Comparison of ENCODE assay signal across 27 mouse cellular contexts in the genomic region with DNA sequence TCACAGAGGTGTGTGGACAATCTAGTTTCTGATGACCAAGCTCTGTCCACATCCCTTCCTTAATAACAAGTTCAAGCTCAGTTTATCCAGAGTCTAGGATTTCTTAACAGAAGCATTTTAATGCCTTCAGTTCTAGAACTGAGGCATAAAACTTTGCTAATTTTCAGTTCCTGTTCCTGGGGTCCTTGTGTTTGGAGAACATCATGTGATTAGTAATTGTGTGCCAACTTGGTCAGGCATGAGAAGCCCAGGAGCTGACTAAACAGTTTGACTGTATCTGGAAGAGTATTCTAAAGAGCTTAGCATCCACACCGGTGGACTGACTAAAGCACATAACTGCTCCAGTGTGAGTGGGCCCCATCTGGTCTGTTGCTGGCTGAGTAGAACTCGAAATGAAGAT. TPM values are rescaled to one million over a fixed set of nuclear protein-coding genes. Genes with fewer than 3 reads are reported as not detected.
A peak's percentile ranks its signal among the peaks of the same experiment; 100 is the strongest.
DNase-seq lines count a peak whose midpoint lies in the region; ATAC-seq and TF ChIP-seq lines count a peak whose summit lies in the region.
"Had no signal": no experiment of that assay in that cellular context is flagged by ENCODE, and none has a peak within 500 bp of the region (broad histone marks: within the 10 kb centered on the region; RNA-seq: fewer than 3 reads in every experiment).

No protein-coding gene starts in this region.

- H3K4me2 ChIP-seq in heart, embryonic 11.5 days: no peak overlapping the region
- H3K4me2 ChIP-seq in midbrain, postnatal 0 days (ENCODE audit: low read depth, low read length, poor library complexity, severe bottlenecking): no peak overlapping the region
- H3K4me2 ChIP-seq in intestine, embryonic 15.5 days (replicated peaks): no peak overlapping the region
- H3K4me2 ChIP-seq: heart, embryonic 15.5 days; limb, embryonic 13.5 days; liver, embryonic 13.5 days; midbrain, embryonic 12.5 days had no signal

- no peak for ATAC-seq in heart, embryonic 11.5 days (replicated peaks; ENCODE audit: insufficient number of reproducible peaks, low FRiP score, low TSS enrichment)
- no peak for ATAC-seq in midbrain, postnatal 0 days (ENCODE audit: low FRiP score)
- no peak for ATAC-seq in intestine, embryonic 15.5 days
- ATAC-seq: intestine, embryonic 16.5 days had no signal

- no peaks in the 10 kb centered on the region for H3K36me3 ChIP-seq in heart, embryonic 11.5 days (ENCODE audit: control insufficient read depth, insufficient read depth, low read length)
- H3K36me3 ChIP-seq in macrophage (ENCODE audit: inconsistent target): no peaks in the 10 kb centered on the region
- H3K36me3 ChIP-seq in midbrain, postnatal 0 days (ENCODE audit: insufficient read depth, low read length): no peaks in the 10 kb centered on the region
- H3K36me3 ChIP-seq in intestine, embryonic 15.5 days: no peaks in the 10 kb centered on the region
- H3K36me3 ChIP-seq: heart, embryonic 15.5 days; limb, embryonic 13.5 days; liver, embryonic 13.5 days; midbrain, embryonic 12.5 days had no signal

- no peaks in the 10 kb centered on the region for H3K4me1 ChIP-seq in heart, embryonic 11.5 days (ENCODE audit: control insufficient read depth, insufficient read depth, low read length)
- no peaks in the 10 kb centered on the region for H3K4me1 ChIP-seq in midbrain, postnatal 0 days (ENCODE audit: insufficient read depth, low read length)
- H3K4me1 ChIP-seq in intestine, embryonic 15.5 days (replicated peaks): no peaks in the 10 kb centered on the region
- H3K4me1 ChIP-seq: heart, embryonic 15.5 days; limb, embryonic 13.5 days; liver, embryonic 13.5 days; midbrain, embryonic 12.5 days had no signal

- H3K27me3 ChIP-seq in heart, embryonic 11.5 days (ENCODE audit: control insufficient read depth, insufficient read depth, low read length): no peaks in the 10 kb centered on the region
- H3K27me3 ChIP-seq in midbrain, postnatal 0 days (ENCODE audit: insufficient read depth, low read length): no peaks in the 10 kb centered on the region
- H3K27me3 ChIP-seq in intestine, embryonic 15.5 days (replicated peaks): no peaks in the 10 kb centered on the region
- H3K27me3 ChIP-seq: heart, embryonic 15.5 days; limb, embryonic 13.5 days; liver, embryonic 13.5 days; midbrain, embryonic 12.5 days had no signal

- no peaks in the 10 kb centered on the region for H3K79me2 ChIP-seq in macrophage (ENCODE audit: inconsistent target)

- TF ChIP-seq CTCF in midbrain, postnatal 0 days (IDR thresholded peaks at IDR 0.05): no peak

- no peaks in the 10 kb centered on the region for H3K9me3 ChIP-seq in heart, embryonic 11.5 days (replicated peaks; ENCODE audit: control insufficient read depth, low read length)
- no peaks in the 10 kb centered on the region for H3K9me3 ChIP-seq in midbrain, postnatal 0 days (ENCODE audit: low read length)
- no peaks in the 10 kb centered on the region for H3K9me3 ChIP-seq in intestine, embryonic 15.5 days
- H3K9me3 ChIP-seq: heart, embryonic 15.5 days; limb, embryonic 13.5 days; liver, embryonic 13.5 days; midbrain, embryonic 12.5 days had no signal

- H3K4me3 ChIP-seq in heart, embryonic 11.5 days (ENCODE audit: low read depth, low read length): no peak overlapping the region
- no peak overlapping the region for H3K4me3 ChIP-seq in macrophage (ENCODE audit: inconsistent target)
- no peak overlapping the region for H3K4me3 ChIP-seq in midbrain, postnatal 0 days (ENCODE audit: low read depth, low read length)
- H3K4me3 ChIP-seq in intestine, embryonic 15.5 days (replicated peaks): no peak overlapping the region
- H3K4me3 ChIP-seq: erythroblast, embryonic 14.5 days; heart, embryonic 15.5 days; limb, embryonic 13.5 days; liver, embryonic 13.5 days; midbrain, embryonic 12.5 days had no signal

- no peak overlapping the region for H3K9ac ChIP-seq in heart, embryonic 11.5 days (ENCODE audit: low read depth, low read length)
- no peak overlapping the region for H3K9ac ChIP-seq in midbrain, postnatal 0 days (replicated peaks; ENCODE audit: low read length, poor library complexity, severe bottlenecking)
- H3K9ac ChIP-seq in intestine, embryonic 15.5 days: no peak overlapping the region
- H3K9ac ChIP-seq: heart, embryonic 15.5 days; limb, embryonic 13.5 days; liver, embryonic 13.5 days; midbrain, embryonic 12.5 days had no signal

- 70% methylated on average over 2 of the region's 2 CpGs for WGBS in heart, embryonic 11.5 days (ENCODE audit: insufficient replicate concordance)
- 57% methylated on average over 2 of the region's 2 CpGs for WGBS in macrophage (ENCODE audit: missing documents)
- 81% methylated on average over 2 of the region's 2 CpGs for WGBS in midbrain, postnatal 0 days
- 92% methylated on average over 2 of the region's 2 CpGs for WGBS in intestine, embryonic 15.5 days

- H3K27ac ChIP-seq in heart, embryonic 11.5 days (ENCODE audit: low read depth, low read length): no peak overlapping the region
- peak overlapping the region; percentile 62 for H3K27ac ChIP-seq in macrophage
- H3K27ac ChIP-seq in midbrain, postnatal 0 days (ENCODE audit: low read depth, low read length): no peak overlapping the region
- no peak overlapping the region for H3K27ac ChIP-seq in intestine, embryonic 15.5 days
- H3K27ac ChIP-seq: heart, embryonic 15.5 days; limb, embryonic 13.5 days; liver, embryonic 13.5 days; midbrain, embryonic 12.5 days had no signal

- peak; percentile 3 for DNase-seq in heart, adult 8-10 months (ENCODE audit: low spot score)
- DNase-seq in kidney, postnatal 36 days: peak; percentile 12 to 27
- no peak for DNase-seq in kidney, adult 11 months
- no peak for DNase-seq in midbrain, postnatal 0 days (ENCODE audit: low spot score)
- DNase-seq: adrenal gland, postnatal 14 days; cerebellum, adult 11-12 months; cerebellum, adult 9-11 months; kidney, postnatal 4 days; liver, embryonic 13.5 days; lung, adult 2 months; lung, postnatal 10 days; retina, postnatal 1 day; right cerebral cortex, postnatal 14 days; thymus, postnatal 14 days had no signal

RNA-seq across cellular contexts. Expression of a gene that starts 24.0 kb away (rescaled TPM):
- not detected for total RNA-seq in heart, adult 8-10 months (2022)
- not detected in 2 replicates for polyA plus RNA-seq in heart, embryonic 11.5 days (2014; fragmentation: Nextera tagmentation; extraction: Ambion mirVana)
- total RNA-seq in macrophage (2018; cell fraction: chromatin; rRNA removed): not detected
- not detected for total RNA-seq in macrophage (2018; cell fraction: cytosol; rRNA removed)
- total RNA-seq in macrophage (2018; cell fraction: nucleus; rRNA removed): not detected
- polyA plus RNA-seq in macrophage (2018): not detected in 3 replicates
- 1.5 and 1.7 TPM in 2 replicates for total RNA-seq in midbrain, postnatal 0 days (2014; rRNA removed)
- 0.59 and 0.64 TPM in 2 replicates for polyA plus RNA-seq in midbrain, postnatal 0 days (2015; fragmentation: Nextera tagmentation; extraction: Ambion mirVana)
- polyA plus RNA-seq in intestine, embryonic 15.5 days (2015; fragmentation: Nextera tagmentation; extraction: Ambion mirVana): not detected in 2 replicates
- total RNA-seq: adrenal gland, postnatal 14 days; gastrocnemius, postnatal 4 days; heart, postnatal 25 days; MEL had no signal
- polyA plus RNA-seq: erythroblast, embryonic 14.5 days; forebrain, embryonic 11.5 days; heart, embryonic 15.5 days; hindbrain, embryonic 11.5 days; intestine, embryonic 16.5 days; liver, embryonic 13.5 days; lung, adult 2 months had no signal

Comparison
In these comparisons a context has a peak if more than half of its experiments do, and no peak if none do; other contexts are left out.
1. DNase-seq: peak in heart, adult 8-10 months (single experiment) and kidney, postnatal 36 days (2 of 2); none in kidney, adult 11 months (single experiment) and midbrain, postnatal 0 days (single experiment).